Mouse (Mus musculus): ENCODE data around the gene Prkar2a. TPM values are rescaled to one million over a fixed set of nuclear protein-coding genes. Genes with fewer than 3 reads are reported as not detected.

The Prkar2a gene
- total RNA-seq, 2 experiments from 2014 or later: 76.2 to 79.9 TPM

DNA sequence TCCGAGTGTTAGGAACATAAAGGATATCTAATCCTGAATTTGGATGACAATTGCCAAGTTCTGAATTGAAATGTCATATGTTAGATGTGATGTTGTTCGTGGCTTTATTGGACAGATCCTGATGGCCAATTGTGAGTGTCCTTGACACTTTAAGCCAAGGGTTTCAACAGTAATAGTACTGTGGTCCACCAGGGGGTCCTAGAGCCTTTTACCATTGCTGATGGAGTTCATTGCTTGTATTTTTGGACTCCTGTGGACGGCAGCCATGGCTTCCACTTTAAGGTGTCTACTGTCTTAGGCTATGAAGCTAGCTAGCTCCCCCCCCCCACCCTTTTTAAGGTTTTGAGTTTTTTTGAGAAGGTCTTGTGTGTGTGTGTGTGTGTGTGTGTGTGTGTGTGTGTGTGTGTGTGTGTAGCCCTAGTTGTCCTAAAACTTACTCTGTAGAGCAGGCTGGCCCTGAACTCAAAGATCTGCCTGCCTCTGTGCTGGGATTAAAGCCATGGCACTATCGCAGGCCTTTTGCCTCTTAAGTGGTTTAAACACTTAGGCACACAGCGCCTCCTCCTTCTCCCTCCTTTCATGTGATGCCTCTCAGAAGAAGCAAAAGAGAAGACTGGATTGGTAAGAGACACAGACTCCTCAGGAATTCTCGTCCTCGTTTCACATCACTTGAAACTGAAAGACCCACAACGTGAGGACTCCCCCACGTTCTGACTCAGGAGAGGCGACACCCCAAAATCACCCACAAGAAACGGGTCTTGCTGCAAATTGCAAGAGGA is 63.2 kb downstream of the Prkar2a start:
- DNase-seq: no peak

DNA sequence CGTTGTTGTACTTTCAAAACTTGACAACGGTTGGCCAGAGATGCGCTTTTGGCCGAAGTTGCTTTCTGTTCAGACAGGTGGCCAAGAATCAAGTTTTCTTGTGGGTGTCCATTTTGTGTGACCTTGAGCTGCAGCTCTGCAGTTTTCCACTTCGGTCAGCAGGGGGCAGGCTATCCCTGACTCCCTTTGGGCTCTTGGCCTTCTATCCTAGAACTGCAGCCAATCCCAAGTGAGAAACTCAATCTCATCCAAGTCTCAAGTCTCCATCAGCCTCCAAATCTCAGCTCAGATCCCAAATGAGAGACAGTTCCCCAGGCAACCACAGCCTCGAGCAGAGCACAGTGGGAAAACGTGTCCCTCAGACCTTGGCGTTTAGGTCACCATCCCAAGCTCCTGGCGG is 64.2 kb downstream of the Prkar2a start:
- DNase-seq: peak; percentile 66 to 81

DNA sequence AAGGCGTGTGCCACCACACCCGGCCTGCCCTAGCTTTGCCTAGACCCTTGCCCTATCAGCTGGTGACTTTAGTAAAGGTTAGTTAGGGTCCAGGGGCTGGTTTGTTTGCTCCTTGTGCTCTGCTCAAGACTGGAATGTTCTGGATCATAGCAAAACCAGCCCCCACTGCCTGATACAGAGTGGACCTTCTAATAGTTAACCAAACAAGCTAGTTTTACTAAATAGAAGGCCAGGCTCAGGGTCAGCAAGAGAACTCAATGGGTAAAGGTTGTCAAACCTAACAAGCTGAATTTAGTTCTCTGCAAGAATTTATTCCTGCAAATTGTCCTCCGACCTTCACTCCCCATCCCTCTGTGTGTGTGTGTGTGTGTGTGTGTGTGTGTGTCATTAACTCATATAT is 64.9 kb downstream of the Prkar2a start:
- DNase-seq: no peak

DNA sequence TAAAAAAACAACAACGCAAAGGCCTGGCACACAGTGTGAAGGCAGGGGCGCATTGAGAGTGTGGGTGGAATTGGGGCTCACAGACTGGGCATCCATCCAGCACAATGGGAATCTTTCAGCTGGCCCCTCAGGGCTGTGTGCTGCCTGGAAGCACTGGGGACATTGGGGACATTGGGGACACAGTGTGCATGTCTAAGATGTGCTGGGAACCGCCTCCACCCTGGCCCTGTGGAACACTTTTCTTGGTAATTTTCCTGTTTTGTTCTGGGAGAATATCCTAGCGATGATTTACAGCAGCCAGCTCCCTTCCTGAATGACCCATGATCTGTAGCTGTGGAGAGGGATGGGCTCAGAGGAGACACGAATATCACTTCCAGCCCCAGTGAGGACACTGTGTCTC is 65.3 kb downstream of the Prkar2a start:
- no peak for DNase-seq

DNA sequence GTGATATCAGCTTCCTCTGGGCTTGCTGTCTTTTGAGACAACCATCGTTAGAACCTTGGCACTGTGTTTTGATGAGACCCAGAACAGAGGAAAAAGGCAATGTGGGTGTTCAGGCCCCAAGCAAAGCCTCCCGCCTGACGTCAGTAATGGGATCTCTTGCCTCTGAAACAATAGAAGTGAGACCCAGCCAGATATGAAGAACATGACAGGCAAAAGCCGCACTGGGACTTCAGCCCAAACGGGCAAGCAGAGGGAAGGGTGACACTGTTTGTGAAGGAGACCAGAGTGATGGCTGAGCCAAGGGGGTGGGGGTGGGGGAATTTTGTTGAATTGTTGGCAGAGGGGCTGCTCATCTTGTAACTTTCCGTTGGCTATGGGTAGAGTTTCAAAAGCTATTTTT is 68.3 kb downstream of the Prkar2a start:
- DNase-seq: no peak

DNA sequence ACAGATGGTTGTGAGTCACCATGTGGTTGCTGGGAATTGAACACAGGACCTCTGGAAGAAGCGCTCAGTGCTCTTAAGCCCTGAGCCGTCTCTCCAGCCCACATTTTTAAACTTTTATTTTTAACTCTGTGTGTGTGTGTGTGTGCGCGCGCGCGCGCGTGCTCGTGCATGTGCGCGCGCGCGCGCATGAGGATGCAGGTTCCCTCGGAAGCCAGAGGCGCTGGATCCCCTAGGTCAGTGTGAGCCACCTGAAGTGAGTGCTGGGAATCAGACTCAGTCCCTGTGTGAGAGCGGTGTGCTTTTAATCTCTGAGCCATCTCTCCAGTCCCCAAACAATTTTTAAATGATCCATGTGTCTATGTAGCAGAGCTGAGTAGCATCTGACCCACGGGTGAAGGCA is 70.0 kb downstream of the Prkar2a start:
- DNase-seq: no peak

DNA sequence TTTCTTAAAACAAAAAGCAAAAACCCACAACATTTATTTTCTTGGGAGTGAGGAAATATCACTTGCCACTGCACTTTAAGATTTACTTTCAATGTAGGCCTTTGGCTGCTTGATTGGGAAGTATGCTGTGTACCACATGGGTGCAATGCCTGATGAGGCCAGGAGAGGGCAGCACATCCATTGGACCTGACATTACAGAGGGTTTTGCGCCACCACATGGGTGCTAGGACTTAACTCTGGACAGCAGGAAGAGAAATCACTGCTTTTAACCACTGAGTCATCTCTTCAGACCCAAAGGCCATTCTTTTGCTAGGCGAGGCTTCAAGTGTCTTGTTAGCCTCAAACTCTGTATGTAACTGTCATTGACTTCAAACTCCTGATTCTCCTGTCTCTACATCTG is 70.7 kb downstream of the Prkar2a start:
- DNase-seq: peak in 1 of 2 experiments; percentile 24

DNA sequence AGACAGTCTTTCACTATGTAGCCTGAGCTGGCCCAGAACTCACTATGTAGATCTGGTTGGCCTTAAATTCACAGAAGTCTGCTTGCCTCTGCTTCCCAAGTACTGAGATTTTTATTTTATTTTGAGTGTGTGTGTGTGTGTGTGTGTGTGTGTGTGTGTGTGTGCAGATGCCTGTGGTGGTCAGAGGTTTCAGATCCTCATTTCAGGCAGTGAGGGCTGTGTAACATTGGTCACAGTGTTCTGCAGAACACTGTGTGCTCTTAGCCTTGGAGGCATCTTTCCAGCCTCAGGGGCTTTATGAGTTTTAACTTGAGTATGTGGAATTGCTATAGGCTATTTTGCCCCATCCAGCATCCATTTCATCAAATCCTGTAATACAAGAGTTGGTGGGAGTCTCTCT is 72.4 kb downstream of the Prkar2a start:
- peak in 1 of 2 experiments; percentile 29 for DNase-seq

DNA sequence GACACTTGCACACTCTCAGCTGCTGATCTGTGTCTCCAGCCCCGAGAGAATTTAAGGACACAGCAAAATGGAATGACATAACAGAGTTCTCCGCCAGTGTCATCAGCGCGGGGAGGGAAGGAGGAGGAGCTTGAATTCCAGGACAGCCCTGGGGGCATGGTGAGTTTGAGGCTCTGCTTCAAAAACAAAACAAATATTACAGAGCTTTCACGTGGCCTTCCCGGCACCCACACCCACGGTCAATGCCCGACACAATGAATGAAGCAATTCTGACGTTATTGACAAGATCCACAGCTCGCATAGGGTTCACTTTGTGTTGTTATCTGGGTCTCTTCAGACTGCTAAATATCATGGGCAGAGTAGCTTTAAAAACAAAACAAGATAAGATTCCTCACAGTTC is 75.9 kb downstream of the Prkar2a start:
- no peak for DNase-seq

DNA sequence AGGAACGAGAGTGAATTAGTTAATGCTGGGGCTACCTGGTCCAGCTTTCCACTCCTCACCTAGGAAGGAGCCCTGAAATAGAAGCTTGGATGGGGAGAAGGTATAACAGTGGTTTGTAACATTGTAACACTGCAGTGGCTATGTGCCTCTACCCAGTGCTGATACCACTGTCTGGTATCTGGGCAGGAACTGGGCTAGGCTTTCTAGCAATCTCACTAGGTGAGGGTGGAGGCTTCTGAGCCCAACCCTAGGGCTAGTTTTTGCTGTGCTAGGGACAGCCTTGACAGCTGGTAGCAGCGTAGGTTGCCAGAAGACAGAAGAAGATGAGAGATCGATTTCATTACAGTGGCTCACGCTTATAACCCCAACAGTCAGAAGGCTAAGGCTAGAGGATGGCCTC is 87.5 kb downstream of the Prkar2a start:
- no peak for DNase-seq

DNA sequence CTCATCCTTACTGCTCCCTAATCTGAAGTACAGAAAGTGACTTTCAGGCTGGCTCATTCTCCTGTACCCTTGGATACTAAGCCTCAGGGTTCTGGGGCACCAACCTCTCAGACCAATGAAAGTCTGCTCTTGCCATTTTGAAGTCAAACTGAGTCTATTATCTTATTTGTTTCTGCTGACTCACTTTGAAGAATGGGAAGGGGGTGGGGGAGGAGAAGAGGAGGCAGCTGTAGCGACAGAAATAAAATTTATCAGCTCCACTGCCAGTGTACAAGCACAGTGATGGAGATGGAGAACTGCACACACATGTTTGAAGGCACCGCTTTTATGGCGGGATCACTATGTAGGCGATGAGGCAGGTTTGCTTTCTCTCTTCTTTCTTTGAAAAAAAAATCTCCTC is 88.2 kb downstream of the Prkar2a start:
- DNase-seq: no peak

DNA sequence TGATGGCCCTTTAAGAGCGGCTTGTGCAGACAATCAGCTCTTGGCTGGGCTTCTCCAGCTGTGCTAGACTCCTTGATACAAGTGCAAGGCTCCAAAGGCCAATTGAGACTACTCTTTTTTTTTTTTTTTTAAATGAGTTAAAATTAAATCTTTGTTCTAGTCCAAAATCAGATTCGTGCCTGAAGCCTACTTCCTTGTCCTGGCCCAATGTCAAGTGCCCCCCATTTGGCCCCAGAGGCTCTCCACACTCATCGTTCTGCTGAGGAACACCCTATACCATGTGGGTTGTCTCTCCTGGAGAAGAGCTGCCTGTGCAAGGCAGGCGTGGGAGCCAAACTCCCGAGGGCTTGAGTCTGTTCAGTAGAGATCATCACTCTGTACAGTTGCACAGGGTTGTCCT is 91.8 kb downstream of the Prkar2a start:
- DNase-seq: no peak

DNA sequence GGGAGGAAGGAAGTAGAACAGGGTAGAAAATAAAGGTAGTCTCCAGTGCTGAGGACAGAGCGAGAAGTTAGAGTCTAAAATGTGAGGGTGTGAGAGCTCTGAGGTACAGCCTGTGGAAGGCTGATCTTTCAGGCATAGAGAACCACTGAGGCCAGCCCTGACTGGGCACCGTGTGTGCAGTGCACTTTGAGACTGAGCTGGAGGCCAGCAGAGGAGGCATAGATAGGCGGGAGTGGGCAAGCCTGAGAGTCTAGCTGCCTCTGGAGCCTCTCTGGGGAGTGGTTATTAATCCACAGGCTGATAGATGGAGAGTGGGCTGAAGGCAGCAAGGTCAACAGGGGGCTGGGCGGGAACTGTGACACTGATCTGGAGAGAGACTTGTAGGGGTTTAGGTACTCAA is 92.8 kb downstream of the Prkar2a start:
- no peak for DNase-seq

DNA sequence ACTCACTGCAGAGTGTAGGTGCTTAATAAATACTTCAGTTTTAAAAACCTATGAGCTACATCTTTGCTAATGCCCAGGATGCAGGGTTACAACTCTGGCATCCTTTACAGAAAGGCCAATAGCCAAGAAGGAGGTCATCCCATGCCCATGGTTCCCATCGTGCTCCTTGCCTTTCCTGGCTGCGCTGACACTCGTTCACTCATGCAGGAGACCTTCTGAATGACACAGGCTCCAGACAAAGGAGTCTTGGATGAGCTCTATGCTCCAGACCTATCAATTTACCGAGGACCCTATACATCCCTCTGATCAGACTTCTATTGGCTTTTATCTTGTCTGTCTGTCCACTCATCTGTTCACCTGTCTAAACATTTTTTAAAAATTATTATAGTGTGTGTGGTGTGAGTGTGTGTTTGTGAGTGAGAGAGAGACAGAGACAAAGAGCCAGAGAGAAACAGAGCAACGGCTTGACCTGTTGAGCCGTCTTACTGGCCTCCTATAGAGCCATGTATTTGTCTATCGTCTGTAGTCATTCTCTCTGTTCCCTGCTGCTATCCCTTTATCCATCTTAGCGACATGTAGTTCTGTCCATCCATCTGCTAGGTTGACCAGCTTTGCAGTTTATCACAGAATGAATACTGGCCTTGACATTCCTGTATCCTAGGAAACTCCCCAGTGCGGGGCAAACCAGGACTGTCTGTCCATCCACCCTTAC is 93.9 kb downstream of the Prkar2a start:
- no peak for DNase-seq

DNA sequence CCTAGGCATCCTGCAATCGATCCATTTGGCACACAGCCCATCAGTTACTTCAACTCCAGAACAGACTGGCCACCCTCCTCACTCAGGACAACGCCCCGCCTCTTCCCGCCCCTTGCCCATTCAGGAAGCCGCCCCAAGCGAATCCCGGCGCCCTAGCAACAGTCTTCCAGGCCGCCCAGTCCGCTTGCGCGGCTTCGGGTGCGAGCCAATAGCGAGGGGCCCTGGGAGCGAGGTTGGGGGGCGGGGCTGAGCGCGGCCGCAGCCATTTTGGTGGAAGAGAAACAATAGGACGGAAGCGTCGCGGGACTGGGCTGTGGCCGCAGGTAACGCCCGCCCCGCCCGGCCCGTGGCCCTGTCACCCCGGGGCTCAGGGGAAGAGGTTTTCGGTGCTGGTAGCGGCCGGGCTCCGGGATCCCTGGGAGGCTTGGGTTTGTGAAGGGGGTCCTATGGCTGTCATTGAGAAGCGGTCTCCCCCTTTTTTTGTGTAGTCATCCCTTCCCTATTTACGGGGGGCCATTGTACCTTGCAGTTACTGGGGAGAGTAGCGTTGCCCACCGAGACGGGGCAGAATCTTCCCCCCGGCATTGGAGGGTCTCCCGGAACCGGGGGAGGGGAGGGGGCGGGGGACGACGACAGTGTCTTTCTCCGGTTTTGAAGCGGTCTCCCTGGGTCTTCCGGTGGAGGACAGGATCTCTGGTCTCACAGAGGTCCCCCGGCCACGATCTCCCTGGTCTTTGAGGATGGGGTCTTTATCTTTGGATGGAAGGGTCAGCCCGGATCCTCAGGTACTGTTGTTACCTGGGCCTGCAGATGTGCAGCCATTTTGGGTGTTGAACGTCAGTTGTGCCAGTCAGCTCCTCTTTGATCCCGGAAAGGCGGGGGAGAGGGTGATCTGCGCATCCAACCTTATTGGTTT is 94.7 kb downstream of the Prkar2a start, which contains the start of gene Ip6k2:
TSS of gene Ip6k2 (plus strand) at position 249 of the 916 bp plus-strand sequence.
- DNase-seq: peak; percentile 96 to 98

DNA sequence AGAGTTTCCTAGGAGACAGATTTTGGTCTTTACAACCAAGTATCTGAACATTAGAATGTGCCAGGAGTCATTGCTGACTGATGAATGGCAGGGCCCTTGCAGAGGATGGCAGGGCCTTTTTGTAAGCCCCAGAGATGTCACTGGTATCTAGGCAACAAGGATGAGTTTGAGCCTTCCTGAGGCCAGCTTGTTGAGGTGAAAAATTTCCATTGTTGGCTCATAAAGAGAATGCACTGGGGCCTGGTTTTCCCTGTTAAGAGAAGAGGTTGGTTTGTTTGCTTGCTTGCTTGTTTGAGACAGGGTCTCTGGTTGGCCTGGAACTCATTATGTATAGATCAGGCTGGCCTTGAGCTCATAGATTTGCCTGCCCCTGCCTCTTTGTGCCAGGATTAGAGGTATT is 96.3 kb downstream of the Prkar2a start:
- DNase-seq: no peak

DNA sequence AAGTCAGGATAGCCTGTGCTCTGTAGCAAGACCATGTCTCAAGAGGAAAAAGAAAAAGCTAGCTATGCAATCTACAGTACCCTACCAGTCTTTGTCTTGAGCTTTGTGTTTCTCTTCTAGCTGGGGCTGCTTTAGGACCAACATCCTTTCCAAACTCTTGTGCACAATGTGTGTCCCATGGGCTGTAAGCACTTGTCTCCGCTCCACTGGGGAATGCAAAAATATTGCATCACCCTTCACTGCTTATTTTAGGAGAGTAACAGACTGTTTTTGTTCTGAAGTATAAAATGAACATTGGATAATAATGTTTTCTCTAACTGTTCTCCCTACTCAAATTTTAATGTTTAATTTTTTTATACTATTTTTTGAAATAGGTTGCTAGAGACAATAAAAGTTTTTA is 97.4 kb downstream of the Prkar2a start:
- peak in 1 of 2 experiments; percentile 48 for DNase-seq

DNA sequence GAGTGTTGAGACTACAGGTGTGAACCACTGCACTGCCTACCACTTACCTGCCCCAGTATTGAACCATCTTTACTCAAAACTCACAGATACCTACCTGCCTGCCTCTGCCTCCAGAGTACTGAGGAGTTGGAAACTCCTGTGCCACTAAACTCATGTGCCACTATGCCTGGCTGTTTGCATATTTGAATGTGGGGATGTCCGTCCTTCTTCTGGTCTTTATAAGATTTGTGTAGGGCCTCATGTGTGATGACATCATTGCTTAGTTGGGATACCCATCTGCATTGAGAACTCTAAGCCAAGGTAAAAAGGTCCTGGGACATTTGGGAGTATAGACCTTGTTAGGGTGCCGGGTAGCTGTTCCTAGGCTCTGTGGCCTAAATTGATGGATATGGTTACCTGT is 98.0 kb downstream of the Prkar2a start:
- no peak for DNase-seq

DNA sequence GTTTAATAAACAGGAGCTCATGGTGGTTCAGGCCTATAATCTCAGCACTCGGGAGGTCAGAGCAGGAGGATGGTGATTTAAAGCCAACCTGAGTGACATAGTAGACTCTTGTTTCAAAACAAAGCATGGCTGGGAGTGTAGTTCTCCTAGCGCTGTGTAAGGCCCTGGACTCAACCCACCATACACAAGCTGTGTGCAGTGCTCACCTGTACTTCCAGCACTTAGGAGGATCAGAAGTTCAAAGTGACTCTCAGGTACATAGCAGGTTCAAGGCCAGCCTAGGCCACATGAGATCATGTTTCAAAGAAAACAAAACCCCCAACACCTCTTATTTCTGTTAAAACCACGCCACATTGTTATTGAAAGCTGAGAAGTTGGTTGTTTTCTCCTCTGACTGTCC is 99.6 kb downstream of the Prkar2a start:
- DNase-seq: no peak

DNA sequence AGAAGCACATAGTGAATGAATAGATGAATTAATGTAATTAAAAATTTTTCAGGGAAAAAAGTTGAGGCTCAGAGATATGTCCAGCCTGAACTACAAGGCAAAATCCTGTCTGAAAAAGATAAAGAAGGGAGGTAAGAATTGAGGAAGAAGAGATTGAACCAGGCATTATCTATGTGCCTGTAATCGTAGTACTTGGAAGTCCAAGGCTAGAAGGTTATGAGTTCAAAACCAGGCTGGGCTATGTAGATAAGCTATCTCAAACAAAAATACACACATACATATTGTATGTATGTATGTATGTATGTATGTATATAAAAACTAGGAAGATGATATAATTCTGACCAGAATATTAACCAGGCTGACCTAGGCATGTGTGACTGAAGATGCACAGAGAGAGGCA is 103.2 kb downstream of the Prkar2a start:
- DNase-seq: no peak

DNA sequence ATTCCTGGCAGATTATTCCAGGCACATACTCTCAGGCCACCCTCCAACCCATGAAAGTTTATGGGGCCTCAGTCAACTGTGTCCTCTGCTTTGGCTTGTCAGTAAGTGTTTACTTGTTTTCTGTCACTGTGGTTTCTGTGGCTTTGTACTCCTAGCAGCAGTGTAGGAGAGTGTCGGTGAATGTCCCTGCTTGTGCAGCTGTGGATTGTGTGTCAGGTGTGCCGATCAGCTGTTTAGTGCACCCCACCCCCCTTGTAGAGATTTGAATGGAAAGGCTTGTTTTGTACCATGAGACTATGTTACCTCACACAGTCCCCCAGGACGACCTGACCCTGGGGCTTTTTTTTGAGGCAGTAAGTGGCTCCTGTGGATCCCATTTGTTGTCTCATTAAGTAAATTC is 103.6 kb downstream of the Prkar2a start:
- DNase-seq: no peak

DNA sequence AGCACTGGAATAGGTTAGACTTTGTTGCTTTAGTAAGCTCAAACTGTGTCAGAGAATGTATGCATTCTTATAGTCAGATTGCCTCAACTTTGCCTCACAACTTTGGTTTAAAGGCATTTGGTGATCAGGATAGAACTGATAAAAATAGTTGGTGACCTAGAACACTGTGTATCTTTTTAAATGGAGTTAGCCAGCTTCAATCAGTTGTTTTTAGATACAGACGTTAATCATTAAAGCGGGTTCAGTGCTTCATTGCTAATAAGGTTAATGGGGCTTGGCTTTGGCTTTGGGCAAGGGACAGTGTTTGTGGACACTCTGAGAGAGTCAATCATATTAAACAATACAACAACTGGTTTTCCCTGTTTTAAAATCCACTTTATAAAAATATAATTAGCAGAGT is 106.2 kb downstream of the Prkar2a start:
- DNase-seq: no peak

DNA sequence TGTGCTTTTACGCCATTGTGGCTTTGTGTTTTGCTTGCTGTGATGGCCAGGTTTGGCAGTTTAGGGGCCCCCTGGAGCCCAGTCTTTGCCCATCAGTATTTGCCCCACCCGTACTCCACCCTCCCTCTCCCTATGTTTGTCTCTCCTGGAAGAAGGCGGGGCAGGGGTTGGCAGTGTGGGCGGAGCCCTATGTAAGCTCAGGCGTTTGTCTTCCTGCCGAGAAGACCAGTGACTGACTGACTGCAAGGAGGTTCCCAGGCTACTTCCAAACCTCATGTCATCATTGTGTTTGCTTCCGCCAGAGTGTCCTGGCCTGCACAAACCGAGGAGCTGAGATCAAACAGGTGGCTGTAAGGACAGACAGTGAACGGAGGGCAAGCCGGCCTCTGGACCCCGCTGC is 106.6 kb downstream of the Prkar2a start:
- DNase-seq: peak; percentile 76 to 78
